Mouse (Mus musculus) cortical plate, adult 2 months (tissue): Measurements from ENCODE around the gene Pard3b.

Experiments
- CTCF ChIP-seq: fragments of 200-500 bp; IDR thresholded peaks from 2 replicates; pipeline ENCODE4 v1.5.1; 2011; ENCODE audit warnings: mild to moderate bottlenecking, control low read depth, low read length; ENCODE audit not compliant: insufficient read depth; ENCODE audit errors: extremely low read depth
- POLR2A ChIP-seq: fragments of 200-500 bp; IDR thresholded peaks from 2 replicates; pipeline ENCODE4 v1.6.1; 2011; ENCODE audit warnings: mild to moderate bottlenecking, low read length, control low read depth; ENCODE audit not compliant: insufficient read depth; ENCODE audit errors: extremely low read depth

GRCm38 (mm10) chr1:61688301-61688700 lies 49.7 kb downstream of the Pard3b start:
- TF ChIP-seq CTCF (no peak), POLR2A (no peak)
